Mouse (Mus musculus) CH12.LX (cell line): ENCODE data around the gene Trir. TPM values are rescaled to one million over a fixed set of nuclear protein-coding genes. Genes with fewer than 3 reads are reported as not detected.
A peak's percentile ranks its signal among the peaks of the same experiment; 100 is the strongest.

Experiments
- CHD1 ChIP-seq: IDR thresholded peaks from 2 replicates; pipeline ENCODE4 v1.6.1; 2012; ENCODE audit warnings: low read depth, low read length, improper control_type of control experiment, inconsistent platforms
- ELF1 ChIP-seq: IDR thresholded peaks from 2 replicates; pipeline ENCODE4 v1.6.1; 2014; ENCODE audit warnings: low read depth, mild to moderate bottlenecking, inconsistent platforms, low read length, improper control_type of control experiment
- ETS1 ChIP-seq: conservative IDR thresholded peaks from 2 replicates; pipeline ENCODE4 v1.6.1; 2012; ENCODE audit warnings: low read depth, mild to moderate bottlenecking, inconsistent platforms, low read length, improper control_type of control experiment, moderate library complexity
- HCFC1 ChIP-seq: IDR thresholded peaks from 2 replicates; pipeline ENCODE4 v1.6.1; 2012; ENCODE audit warnings: low read depth, mild to moderate bottlenecking, inconsistent platforms, low read length, improper control_type of control experiment
- MAFK ChIP-seq: IDR thresholded peaks from 2 replicates; pipeline ENCODE4 v1.6.1; 2011; ENCODE audit warnings: low read length, improper control_type of control experiment; ENCODE audit not compliant: insufficient replicate concordance
- polyA plus RNA-seq: library from polyadenylated mRNA; unstranded; fragments of >175 nt; gene quantifications from 2 replicates; pipeline ENCODE4 v1.2.1, GENCODE M21; 2012; ENCODE audit warnings: low read depth; ENCODE audit not compliant: insufficient read length
- total RNA-seq, 2 experiments: library from RNA; depleted of rRNA; stranded (reverse); fragments of 300-350 nt in 1 of 2; fragments of >200 nt in 1 of 2; gene quantifications; 2 replicates each; pipeline ENCODE4 v1.2.3; 2012 to 2014

Gene Trir
- total and polyA plus RNA-seq, 3 experiments: 151 to 209 (median 185) TPM

- TF ChIP-seq ELF1: 0 out of 2 replicates have a peak, but pooled peaks have one; percentile 13
- no peak for TF ChIP-seq HCFC1
- TF ChIP-seq CHD1: no peak
- TF ChIP-seq ETS1: no peak
- TF ChIP-seq MAFK: no peak
- TF ChIP-seq, all 38 proteins: peak for 12
These were observed 50.4 kb downstream of the Trir start (continued) for GRCm38 (mm10) chr8:85076993-85077392.

Other genes starting within 250 kb of the Trir start
Only the 20 nearest of the 29 such genes appear.
- gene Klf1, start 124.9 kb upstream of the Trir start, total RNA-seq (2012; rRNA removed): 0.34 and 0.38 TPM in 2 replicates
- 0.20 and 0.24 TPM in 2 replicates for gene Klf1, start 124.9 kb upstream of the Trir start, total RNA-seq (2014; rRNA removed)
- gene Klf1, start 124.9 kb upstream of the Trir start, polyA plus RNA-seq: 0.20 and 0.26 TPM in 2 replicates
- 12.8 and 13.6 TPM in 2 replicates for gene Dnase2a, start 118.3 kb upstream of the Trir start, total RNA-seq (2012; rRNA removed)
- gene Dnase2a, start 118.3 kb upstream of the Trir start, total RNA-seq (2014; rRNA removed): 15.0 and 18.4 TPM in 2 replicates
- gene Dnase2a, start 118.3 kb upstream of the Trir start, polyA plus RNA-seq: 25.4 and 31.4 TPM in 2 replicates
- gene Mast1, start 89.5 kb upstream of the Trir start, total RNA-seq (2012; rRNA removed): 0.08 and 0.21 TPM in 2 replicates
- gene Mast1, start 89.5 kb upstream of the Trir start, total RNA-seq (2014; rRNA removed): not detected in 2 replicates
- gene Mast1, start 89.5 kb upstream of the Trir start, polyA plus RNA-seq: 0.34 and 0.55 TPM in 2 replicates
- gene Rtbdn, start 79.8 kb upstream of the Trir start, total RNA-seq (2012; rRNA removed): 0.17 and 0.21 TPM in 2 replicates
- gene Rtbdn, start 79.8 kb upstream of the Trir start, total RNA-seq (2014; rRNA removed): not detected in 2 replicates
- 0.93 and 1.8 TPM in 2 replicates for gene Rtbdn, start 79.8 kb upstream of the Trir start, polyA plus RNA-seq
- 1.8 and 3.1 TPM in 2 replicates for gene Gm49661, start 57.4 kb upstream of the Trir start, total RNA-seq (2012; rRNA removed)
- not detected in 2 replicates for gene Gm49661, start 57.4 kb upstream of the Trir start, total RNA-seq (2014; rRNA removed)
- gene Gm49661, start 57.4 kb upstream of the Trir start, polyA plus RNA-seq: not detected in 2 replicates
- 218 and 231 TPM in 2 replicates for gene Prdx2, start 57.2 kb upstream of the Trir start, total RNA-seq (2012; rRNA removed)
- 231 and 232 TPM in 2 replicates for gene Prdx2, start 57.2 kb upstream of the Trir start, total RNA-seq (2014; rRNA removed)
- 158 and 159 TPM in 2 replicates for gene Prdx2, start 57.2 kb upstream of the Trir start, polyA plus RNA-seq
- 104 and 115 TPM in 2 replicates for gene Rnaseh2a, start 57.1 kb upstream of the Trir start, total RNA-seq (2012; rRNA removed)
- 71.6 and 76.2 TPM in 2 replicates for gene Rnaseh2a, start 57.1 kb upstream of the Trir start, total RNA-seq (2014; rRNA removed)
- 83.1 and 88.1 TPM in 2 replicates for gene Rnaseh2a, start 57.1 kb upstream of the Trir start, polyA plus RNA-seq
- gene Junb, start 48.1 kb upstream of the Trir start, total RNA-seq (2012; rRNA removed): 226 and 342 TPM in 2 replicates
- gene Junb, start 48.1 kb upstream of the Trir start, total RNA-seq (2014; rRNA removed): 175 and 217 TPM in 2 replicates
- 63.4 and 66.4 TPM in 2 replicates for gene Junb, start 48.1 kb upstream of the Trir start, polyA plus RNA-seq
- gene Hook2, start 36.2 kb upstream of the Trir start, total RNA-seq (2012; rRNA removed): 17.6 and 24.7 TPM in 2 replicates
- 7.1 TPM in 2 replicates for gene Hook2, start 36.2 kb upstream of the Trir start, total RNA-seq (2014; rRNA removed)
- gene Hook2, start 36.2 kb upstream of the Trir start, polyA plus RNA-seq: 9.8 and 11.7 TPM in 2 replicates
- gene Best2, start 12.3 kb upstream of the Trir start, total RNA-seq (2012; rRNA removed): 0.21 TPM in 1 of 2 replicates, not detected in the other
- not detected in 2 replicates for gene Best2, start 12.3 kb upstream of the Trir start, total RNA-seq (2014; rRNA removed)
- 0.23 TPM in 1 of 2 replicates, not detected in the other for gene Best2, start 12.3 kb upstream of the Trir start, polyA plus RNA-seq
- gene Asna1, start 1.5 kb upstream of the Trir start, total RNA-seq (2012; rRNA removed): 109 and 125 TPM in 2 replicates
- 108 and 119 TPM in 2 replicates for gene Asna1, start 1.5 kb upstream of the Trir start, total RNA-seq (2014; rRNA removed)
- gene Asna1, start 1.5 kb upstream of the Trir start, polyA plus RNA-seq: 127 and 132 TPM in 2 replicates
- gene Tnpo2, start 10.1 kb downstream of the Trir start, total RNA-seq (2012; rRNA removed): 48.0 and 50.4 TPM in 2 replicates
- 36.3 and 41.2 TPM in 2 replicates for gene Tnpo2, start 10.1 kb downstream of the Trir start, total RNA-seq (2014; rRNA removed)
- gene Tnpo2, start 10.1 kb downstream of the Trir start, polyA plus RNA-seq: 45.1 and 57.0 TPM in 2 replicates
- gene Fbxw9, start 33.2 kb downstream of the Trir start, total RNA-seq (2012; rRNA removed): 14.1 and 21.9 TPM in 2 replicates
- gene Fbxw9, start 33.2 kb downstream of the Trir start, total RNA-seq (2014; rRNA removed): 6.4 and 7.3 TPM in 2 replicates
- gene Fbxw9, start 33.2 kb downstream of the Trir start, polyA plus RNA-seq: 10.4 and 11.7 TPM in 2 replicates
- gene Gm5741, start 41.2 kb downstream of the Trir start, total RNA-seq (2012; rRNA removed): not detected in 2 replicates
- gene Gm5741, start 41.2 kb downstream of the Trir start, total RNA-seq (2014; rRNA removed): not detected in 2 replicates
- 1.0 TPM in 1 of 2 replicates, not detected in the other for gene Gm5741, start 41.2 kb downstream of the Trir start, polyA plus RNA-seq
- gene Dhps, start 44.9 kb downstream of the Trir start, total RNA-seq (2012; rRNA removed): 44.7 and 66.4 TPM in 2 replicates
- gene Dhps, start 44.9 kb downstream of the Trir start, total RNA-seq (2014; rRNA removed): 60.1 and 64.6 TPM in 2 replicates
- 77.3 and 88.5 TPM in 2 replicates for gene Dhps, start 44.9 kb downstream of the Trir start, polyA plus RNA-seq
- 34.3 and 40.9 TPM in 2 replicates for gene Wdr83os, start 53.9 kb downstream of the Trir start, total RNA-seq (2012; rRNA removed)
- 38.5 and 43.5 TPM in 2 replicates for gene Wdr83os, start 53.9 kb downstream of the Trir start, total RNA-seq (2014; rRNA removed)
- gene Wdr83os, start 53.9 kb downstream of the Trir start, polyA plus RNA-seq: 98.3 and 103 TPM in 2 replicates
- 24.6 and 25.8 TPM in 2 replicates for gene Wdr83, start 54.5 kb downstream of the Trir start, total RNA-seq (2012; rRNA removed)
- gene Wdr83, start 54.5 kb downstream of the Trir start, total RNA-seq (2014; rRNA removed): 4.8 and 5.5 TPM in 2 replicates
- 34.4 and 35.6 TPM in 2 replicates for gene Wdr83, start 54.5 kb downstream of the Trir start, polyA plus RNA-seq
- gene Man2b1, start 56.4 kb downstream of the Trir start, total RNA-seq (2012; rRNA removed): 45.6 and 47.9 TPM in 2 replicates
- 29.1 and 29.7 TPM in 2 replicates for gene Man2b1, start 56.4 kb downstream of the Trir start, total RNA-seq (2014; rRNA removed)
- 36.8 and 40.7 TPM in 2 replicates for gene Man2b1, start 56.4 kb downstream of the Trir start, polyA plus RNA-seq
- gene Zfp791, start 96.3 kb downstream of the Trir start, total RNA-seq (2012; rRNA removed): 0.98 and 1.3 TPM in 2 replicates
- gene Zfp791, start 96.3 kb downstream of the Trir start, total RNA-seq (2014; rRNA removed): 0.72 and 1.1 TPM in 2 replicates
- 0.81 and 1.3 TPM in 2 replicates for gene Zfp791, start 96.3 kb downstream of the Trir start, polyA plus RNA-seq
- gene Cks1brt, start 125.1 kb downstream of the Trir start, total RNA-seq (2012; rRNA removed): not detected in 2 replicates
- gene Cks1brt, start 125.1 kb downstream of the Trir start, total RNA-seq (2014; rRNA removed): not detected in 2 replicates
- not detected in 2 replicates for gene Cks1brt, start 125.1 kb downstream of the Trir start, polyA plus RNA-seq